Mouse (Mus musculus) myocyte (in vitro differentiated cells): ENCODE data around the gene Pcdh10. TPM values are rescaled to one million over a fixed set of nuclear protein-coding genes. Genes with fewer than 3 reads are reported as not detected.

Source experiments
- H3K27me3 ChIP-seq: one replicate; pipeline ENCODE4 v1.6.1; 2011; ENCODE audit not compliant: control insufficient read depth, insufficient read depth, insufficient read length
- H3K36me3 ChIP-seq: one replicate; pipeline ENCODE4 v1.6.1; 2011; ENCODE audit not compliant: control insufficient read depth, insufficient read depth
- H3K4me2 ChIP-seq: one replicate; pipeline ENCODE4 v1.6.1; 2011; ENCODE audit warnings: low read depth, control low read depth
- H3K4me3 ChIP-seq: one replicate; pipeline ENCODE4 v1.5.1; 2011; ENCODE audit warnings: mild to moderate bottlenecking, control low read depth, moderate library complexity
- H3K79me2 ChIP-seq: one replicate; pipeline ENCODE4 v1.6.1; 2011; ENCODE audit not compliant: control insufficient read depth, insufficient read depth
- H3ac ChIP-seq: one replicate; pipeline ENCODE4 v1.6.1; 2011; ENCODE audit not compliant: control insufficient read depth, insufficient read length
- CEBPB ChIP-seq: IDR thresholded peaks from 2 replicates; pipeline ENCODE4 v1.6.1; 2011; ENCODE audit warnings: mild to moderate bottlenecking, moderate library complexity; ENCODE audit not compliant: poor library complexity, insufficient read depth, severe bottlenecking
- E2F4 ChIP-seq: IDR thresholded peaks from one replicate; pipeline ENCODE4 v1.6.1; 2011; ENCODE audit warnings: mild to moderate bottlenecking, control low read depth, moderate library complexity; ENCODE audit not compliant: insufficient read depth
- MAX ChIP-seq: IDR thresholded peaks from one replicate; pipeline ENCODE4 v1.6.1; 2011; ENCODE audit warnings: low read depth, mild to moderate bottlenecking, control low read depth
- MYOD1 ChIP-seq, 3 experiments: IDR thresholded peaks; one replicate each; pipeline ENCODE4 v1.6.1; 2011; ENCODE audit warnings: control low read depth in 2 of 3, low read depth in 2 of 3, mild to moderate bottlenecking in 2 of 3, moderate library complexity in 1 of 3; ENCODE audit not compliant: insufficient read length in 2 of 3, control insufficient read depth in 1 of 3
- MYOG ChIP-seq, 3 experiments: IDR thresholded peaks; one replicate each; pipeline ENCODE4 v1.6.1; 2011; ENCODE audit warnings: control low read depth in 2 of 3, low read depth in 2 of 3, mild to moderate bottlenecking in 2 of 3; ENCODE audit not compliant: insufficient read length in 2 of 3, control insufficient read depth in 1 of 3, insufficient read depth in 1 of 3
- POLR2A ChIP-seq: IDR thresholded peaks from one replicate; pipeline ENCODE4 v1.6.1; 2011; ENCODE audit warnings: low read depth, mild to moderate bottlenecking, control low read depth, moderate library complexity; ENCODE audit not compliant: insufficient read length
- POLR2AphosphoS2 ChIP-seq: IDR thresholded peaks from one replicate; pipeline ENCODE4 v1.6.1; 2011; ENCODE audit warnings: low read depth, control low read depth; ENCODE audit not compliant: insufficient read length
- REST ChIP-seq: IDR thresholded peaks from one replicate; pipeline ENCODE4 v1.6.1; 2011; ENCODE audit warnings: mild to moderate bottlenecking, control low read depth, moderate library complexity; ENCODE audit not compliant: insufficient read depth, insufficient read length
- SRF ChIP-seq: IDR thresholded peaks from one replicate; pipeline ENCODE4 v1.6.1; 2011; ENCODE audit warnings: low read depth; ENCODE audit not compliant: control insufficient read depth, insufficient read length
- TCF12 ChIP-seq: IDR thresholded peaks from one replicate; pipeline ENCODE4 v1.6.1; 2011; ENCODE audit warnings: mild to moderate bottlenecking, control low read depth; ENCODE audit not compliant: poor library complexity, insufficient read depth, severe bottlenecking
- TCF3 ChIP-seq: IDR thresholded peaks from one replicate; pipeline ENCODE4 v1.6.1; 2011; ENCODE audit warnings: low read depth, control low read depth; ENCODE audit not compliant: insufficient read length
- USF1 ChIP-seq: IDR thresholded peaks from one replicate; pipeline ENCODE4 v1.6.1; 2011; ENCODE audit warnings: low read depth, mild to moderate bottlenecking, control low read depth, moderate library complexity
- polyA plus RNA-seq: library from polyadenylated mRNA; unstranded; fragments of >200 nt; fragmentation: generic; extraction: Trizol; gene quantifications from one replicate; pipeline ENCODE4 v1.2.1, GENCODE M21; 2012; ENCODE audit warnings: missing spikeins

Pcdh10 gene
- polyA plus RNA-seq: not detected

- Histone ChIP-seq H3K79me2 (no peaks in the 10 kb centered on the region), H3K27me3 (peaks cover 18% of the 10 kb centered on the region), H3K4me2 (peak within 1 kb of the TSS; percentile 100), H3ac (no peak within 1 kb of the TSS), H3K36me3 (no peaks in the 10 kb centered on the region), H3K4me3 (peak within 1 kb of the TSS; percentile 22)
- TF ChIP-seq MYOD1 (IDR thresholded peaks at IDR 0.05; ENCODE audit: control insufficient read depth in 1 of 3, insufficient read length in 2 of 3, low read depth in 2 of 3) (no peak), E2F4 (peak; percentile 49)
These were observed at the start of gene Pcdh10 for GRCm38 (mm10) chr3:45378145-45378544. TSS of gene Pcdh10 (plus strand) at chr3:45378398.

- H3K79me2 ChIP-seq: no peaks in the 10 kb centered on the region
- no peak overlapping the region for H3K4me3 ChIP-seq
- TF ChIP-seq CEBPB (no peak), USF1 (no peak)
- no peaks in the 10 kb centered on the region for H3K27me3 ChIP-seq
- H3ac ChIP-seq: no peak overlapping the region
- H3K4me2 ChIP-seq: no peak overlapping the region
- no peaks in the 10 kb centered on the region for H3K36me3 ChIP-seq
These were observed 22.3 kb upstream of the Pcdh10 start for GRCm38 (mm10) chr3:45355919-45356318.

- Histone ChIP-seq H3K27me3 (no peaks in the 10 kb centered on the region), H3K4me2 (no peak overlapping the region), H3K4me3 (no peak overlapping the region), H3K36me3 (no peaks in the 10 kb centered on the region), H3K79me2 (no peaks in the 10 kb centered on the region), H3ac (no peak overlapping the region)
- TF ChIP-seq MAX (no peak), REST (no peak), TCF3 (no peak), CEBPB (no peak), MYOD1 (IDR thresholded peaks at IDR 0.05; ENCODE audit: control insufficient read depth in 1 of 3, insufficient read length in 2 of 3, low read depth in 2 of 3) (no peak), TCF12 (no peak), MYOG (IDR thresholded peaks at IDR 0.05; ENCODE audit: control insufficient read depth in 1 of 3, insufficient read depth in 1 of 3, insufficient read length in 2 of 3, low read depth in 2 of 3) (no peak), SRF (no peak), POLR2AphosphoS2 (no peak), USF1 (no peak)
These were observed 9.2 kb upstream of the Pcdh10 start for GRCm38 (mm10) chr3:45368952-45369351.

GRCm38 (mm10) chr3:45375761-45376500 is 2.3 kb upstream of the Pcdh10 start:
- H3K4me2 ChIP-seq: peak overlapping the region; percentile 100
- H3K36me3 ChIP-seq: no peaks in the 10 kb centered on the region
- TF ChIP-seq SRF (no peak), TCF12 (no peak), MYOD1 (IDR thresholded peaks at IDR 0.05; ENCODE audit: control insufficient read depth in 1 of 3, insufficient read length in 2 of 3, low read depth in 2 of 3) (no peak), MAX (no peak)
- peak overlapping the region; percentile 22 for H3K4me3 ChIP-seq
- H3K27me3 ChIP-seq: peaks cover 13% of the 10 kb centered on the region
- H3K79me2 ChIP-seq: no peaks in the 10 kb centered on the region
- no peak overlapping the region for H3ac ChIP-seq

- TF ChIP-seq POLR2A (no peak), USF1 (no peak), MYOD1 (IDR thresholded peaks at IDR 0.05; ENCODE audit: control insufficient read depth in 1 of 3, insufficient read length in 2 of 3, low read depth in 2 of 3) (no peak), SRF (no peak), REST (no peak), POLR2AphosphoS2 (no peak), MYOG (IDR thresholded peaks at IDR 0.05; ENCODE audit: control insufficient read depth in 1 of 3, insufficient read depth in 1 of 3, insufficient read length in 2 of 3, low read depth in 2 of 3) (no peak), E2F4 (no peak), TCF12 (no peak), MAX (no peak), TCF3 (no peak), CEBPB (no peak)
- Histone ChIP-seq H3K36me3 (no peaks in the 10 kb centered on the region), H3K79me2 (no peaks in the 10 kb centered on the region), H3K4me2 (peak overlapping the region; percentile 100), H3ac (no peak overlapping the region), H3K4me3 (peak overlapping the region; percentile 22), H3K27me3 (peaks cover 18% of the 10 kb centered on the region)
These were observed 1.5 kb upstream of the Pcdh10 start for GRCm38 (mm10) chr3:45376501-45377390.
